Mouse (Mus musculus): Measurements from ENCODE around the gene Foxj1. TPM values are rescaled to one million over a fixed set of nuclear protein-coding genes. Genes with fewer than 3 reads are reported as not detected.
A peak's percentile ranks its signal among the peaks of the same experiment; 100 is the strongest.
"Not testable (repeated sequence)": the region's sequence is repeated elsewhere in the genome, so short reads cannot be mapped to it uniquely, and the experiment has no call there.

Gene Foxj1
- polyA plus RNA-seq (2017; shearing (Covaris generic)), result not detected

- ATAC-seq, result peak; percentile 94
These were observed at the start of gene Foxj1 for GRCm38 (mm10) chr11:116335244-116336036. Foxj1 (minus strand) TSS chr11:116335399.

GRCm38 (mm10) chr11:116384171-116384570 lies 49.0 kb upstream of the Foxj1 start:
- no peak for ATAC-seq

- not testable (repeated sequence) for ATAC-seq
These were observed 47.9 kb upstream of the Foxj1 start for GRCm38 (mm10) chr11:116383070-116383469.

- no peak for ATAC-seq
These were observed 45.6 kb upstream of the Foxj1 start for GRCm38 (mm10) chr11:116380767-116381166.

- ATAC-seq, result peak; percentile 27
These were observed 44.3 kb upstream of the Foxj1 start for GRCm38 (mm10) chr11:116379530-116379929.

GRCm38 (mm10) chr11:116376945-116377661 lies 41.9 kb upstream of the Foxj1 start:
- ATAC-seq, result peak; percentile 88

- no peak for ATAC-seq
These were observed 36.8 kb upstream of the Foxj1 start for GRCm38 (mm10) chr11:116371894-116372450.

GRCm38 (mm10) chr11:116369633-116370032 lies 34.4 kb upstream of the Foxj1 start:
- peak; percentile 61 for ATAC-seq

GRCm38 (mm10) chr11:116369051-116369450 lies 33.9 kb upstream of the Foxj1 start:
- no peak for ATAC-seq

GRCm38 (mm10) chr11:116368116-116368515 lies 32.9 kb upstream of the Foxj1 start:
- ATAC-seq, result peak; percentile 75

- ATAC-seq, result no peak
These were observed 31.4 kb upstream of the Foxj1 start for GRCm38 (mm10) chr11:116366647-116367046.

- no peak for ATAC-seq
These were observed 30.9 kb upstream of the Foxj1 start for GRCm38 (mm10) chr11:116366124-116366523.

- no peak for ATAC-seq
These were observed 30.2 kb upstream of the Foxj1 start for GRCm38 (mm10) chr11:116365432-116365831.

GRCm38 (mm10) chr11:116362015-116362414 lies 26.8 kb upstream of the Foxj1 start:
- no peak for ATAC-seq

GRCm38 (mm10) chr11:116360915-116361314 lies 25.7 kb upstream of the Foxj1 start:
- not testable (repeated sequence) for ATAC-seq

- no peak for ATAC-seq
These were observed 24.5 kb upstream of the Foxj1 start for GRCm38 (mm10) chr11:116359652-116360051.

GRCm38 (mm10) chr11:116358926-116359637 lies 23.9 kb upstream of the Foxj1 start:
- no peak for ATAC-seq

GRCm38 (mm10) chr11:116354521-116354920 lies 19.3 kb upstream of the Foxj1 start:
- no peak for ATAC-seq

- no peak for ATAC-seq
These were observed 18.3 kb upstream of the Foxj1 start for GRCm38 (mm10) chr11:116353535-116353934.

- no peak for ATAC-seq
These were observed 16.1 kb upstream of the Foxj1 start for GRCm38 (mm10) chr11:116351294-116351693.

GRCm38 (mm10) chr11:116347955-116348354 lies 12.8 kb upstream of the Foxj1 start:
- no peak for ATAC-seq

- ATAC-seq, result no peak
These were observed 11.8 kb upstream of the Foxj1 start for GRCm38 (mm10) chr11:116347012-116347411.

All from activated CD4-positive, CD25-positive, alpha-beta regulatory T cell, adult 4 months (primary cell).